Mouse (Mus musculus) ES-CJ7 (cell line): ENCODE measurements around the gene Trib2.
A peak's percentile ranks its signal among the peaks of the same experiment; 100 is the strongest.

Source experiments
- DNase-seq: peaks from one replicate; pipeline ENCODE4 v3.0.0; 2011; ENCODE audit warnings: low read depth, low spot score

Gene Trib2

DNA sequence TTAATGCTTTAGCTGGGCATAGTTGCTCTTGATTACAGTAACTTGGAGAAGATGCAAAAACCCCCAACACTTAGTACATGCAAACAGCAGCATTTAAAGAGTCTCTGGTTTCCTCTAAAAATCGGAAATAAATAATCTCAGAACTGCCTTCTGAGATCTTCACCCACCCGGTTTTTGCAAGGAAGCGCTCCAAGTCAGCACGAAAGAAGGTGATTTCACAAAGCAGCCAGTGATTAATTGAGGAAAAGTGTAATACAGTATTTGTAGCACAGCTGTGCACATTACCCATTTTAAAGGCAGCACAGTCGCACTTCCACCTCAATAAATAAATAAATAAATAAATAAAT lies 2.9 kb downstream of the Trib2 start:
- no peak for DNase-seq

DNA sequence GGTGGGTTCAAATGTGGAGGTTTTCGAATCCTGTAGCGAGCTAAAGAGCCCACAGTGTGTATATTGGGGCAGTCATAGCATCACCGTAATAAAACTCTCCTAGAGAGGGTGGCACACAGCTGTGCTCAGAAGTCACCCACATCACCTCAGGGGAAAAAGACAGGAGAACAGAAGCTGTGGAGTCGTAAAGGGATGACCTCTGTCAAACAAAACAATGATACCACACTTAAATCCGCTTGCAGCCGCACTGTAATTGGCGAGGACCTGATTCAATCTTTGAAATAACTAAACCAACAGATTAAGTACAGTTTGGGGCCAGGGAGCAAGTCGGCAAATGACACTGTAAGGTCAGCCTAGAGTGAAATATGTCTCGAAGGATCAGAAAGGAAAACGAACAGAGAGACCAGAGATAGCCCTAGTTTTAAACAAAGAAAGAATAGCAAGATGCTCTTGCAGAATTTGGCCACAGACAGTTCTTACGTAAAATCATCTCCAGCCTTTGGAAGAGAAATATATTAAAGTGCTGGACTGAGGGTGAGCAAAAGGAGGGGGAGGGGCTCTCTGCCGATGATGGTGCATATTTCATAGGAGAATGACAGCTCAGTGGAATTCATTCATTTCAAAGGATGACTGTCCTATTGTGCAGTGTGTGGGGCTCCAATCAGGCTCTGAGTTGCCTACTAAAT lies 3.4 kb downstream of the Trib2 start:
- DNase-seq, result no peak

DNA sequence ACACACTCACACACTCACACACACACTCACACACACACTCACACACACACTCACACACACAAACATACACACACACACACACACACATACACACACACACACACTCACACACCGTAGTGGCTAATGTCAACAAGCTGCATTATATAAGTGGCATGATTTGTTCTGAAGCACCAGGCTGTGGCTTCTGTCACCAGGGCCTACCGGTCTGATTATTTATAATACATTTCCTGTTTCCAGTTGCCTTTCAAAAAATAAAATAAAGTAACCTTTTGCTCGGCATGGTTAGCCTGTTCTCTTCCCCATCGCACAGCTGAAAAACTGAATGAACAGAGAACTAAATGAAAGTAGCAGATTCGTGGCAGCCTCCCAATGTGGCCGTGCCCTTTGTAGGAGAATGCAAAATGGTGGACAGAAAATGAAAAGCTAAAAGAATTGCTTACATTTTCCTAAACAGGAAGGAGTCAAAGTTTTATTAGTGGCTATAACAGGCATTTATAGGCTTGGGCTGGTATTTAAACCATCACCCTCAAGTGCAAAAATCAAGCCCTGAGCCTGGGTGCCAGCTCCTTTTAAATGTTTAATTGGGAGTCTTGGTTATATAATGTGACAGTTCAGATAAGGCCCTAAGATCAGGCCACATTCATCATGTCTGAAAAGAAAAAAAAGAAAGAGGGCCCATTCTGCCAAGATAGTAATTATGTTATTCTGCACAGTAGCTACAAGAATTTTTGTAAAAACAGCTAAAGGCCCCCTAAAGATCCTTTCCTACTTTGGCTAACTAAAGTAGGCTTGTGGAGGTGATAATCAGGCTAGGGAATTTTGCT lies 4.4 kb downstream of the Trib2 start:
- no peak for DNase-seq

DNA sequence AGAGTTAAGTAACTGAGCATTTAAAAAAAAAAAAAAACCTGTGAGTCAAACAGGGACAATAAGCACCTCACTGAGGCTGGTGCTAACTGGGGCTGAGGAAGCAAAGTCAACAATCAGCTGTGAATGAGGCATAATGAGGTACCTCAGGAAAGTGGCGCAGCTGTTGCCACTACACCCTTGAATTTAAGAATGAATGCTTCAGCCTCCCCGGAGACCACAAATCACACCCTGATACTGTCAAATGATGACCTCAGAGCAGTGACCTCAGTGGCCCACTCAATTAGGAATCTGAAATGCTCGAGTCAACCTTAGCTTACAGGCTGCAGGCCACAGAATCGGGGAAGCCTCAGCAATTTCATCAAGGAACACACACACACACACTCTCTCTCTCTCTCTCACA lies 5.0 kb downstream of the Trib2 start:
- no peak for DNase-seq

DNA sequence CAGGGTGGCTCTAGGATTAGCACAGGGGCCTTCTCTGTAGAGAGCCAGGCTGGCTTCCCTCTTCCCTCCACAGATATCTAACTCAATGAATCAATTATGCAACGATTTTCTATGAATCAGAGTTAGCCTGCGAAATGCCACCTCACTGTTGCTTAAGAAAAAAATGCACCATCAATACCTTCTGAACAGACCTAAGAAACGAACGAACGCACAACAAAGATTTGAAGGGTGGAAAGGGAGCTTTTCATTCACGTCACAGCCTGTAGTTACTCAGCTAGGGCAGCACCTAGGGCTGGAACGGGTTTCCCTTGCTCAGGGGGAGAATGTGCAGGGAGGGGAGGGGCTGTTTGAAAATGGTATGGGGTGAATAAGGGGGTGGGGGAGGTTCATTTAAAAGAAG lies 5.8 kb downstream of the Trib2 start:
- DNase-seq, result no peak

DNA sequence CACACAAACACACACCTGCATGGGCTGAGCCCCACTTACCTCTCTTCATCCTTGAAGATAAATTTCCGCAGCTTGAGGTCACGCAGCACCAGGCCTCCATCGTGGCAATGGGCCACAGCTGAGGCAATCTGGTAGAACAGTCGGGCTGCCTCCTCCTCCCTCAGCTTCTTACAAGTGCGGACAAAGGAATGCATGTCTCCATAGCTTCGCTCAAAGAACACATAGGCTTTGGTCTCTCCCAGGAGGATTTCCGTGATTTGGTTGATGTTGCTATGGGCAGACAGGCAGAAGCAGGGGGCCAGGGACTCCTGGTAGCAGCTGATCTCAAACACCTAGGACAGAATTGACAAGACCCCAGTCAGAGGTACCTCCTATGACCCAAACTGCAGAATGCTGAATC lies 7.1 kb downstream of the Trib2 start:
- no peak for DNase-seq

DNA sequence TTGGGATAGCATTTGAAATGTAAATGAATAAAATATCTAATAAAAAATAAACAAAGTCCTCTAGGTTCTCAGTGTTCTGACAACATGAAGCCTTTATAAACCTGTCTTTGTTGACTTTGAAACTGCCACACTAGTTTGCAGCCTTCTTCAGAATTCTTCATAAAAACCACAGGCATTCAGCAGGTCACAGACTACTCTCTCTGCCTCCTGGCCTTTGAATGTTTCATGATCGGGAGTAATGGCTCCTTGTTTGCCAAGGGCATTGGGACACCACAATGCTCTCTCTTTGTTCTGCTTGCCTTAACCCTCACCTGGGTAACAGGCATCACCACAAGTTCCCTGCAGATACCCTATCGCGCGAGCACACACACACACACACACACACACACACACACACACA lies 7.5 kb downstream of the Trib2 start:
- no peak for DNase-seq

DNA sequence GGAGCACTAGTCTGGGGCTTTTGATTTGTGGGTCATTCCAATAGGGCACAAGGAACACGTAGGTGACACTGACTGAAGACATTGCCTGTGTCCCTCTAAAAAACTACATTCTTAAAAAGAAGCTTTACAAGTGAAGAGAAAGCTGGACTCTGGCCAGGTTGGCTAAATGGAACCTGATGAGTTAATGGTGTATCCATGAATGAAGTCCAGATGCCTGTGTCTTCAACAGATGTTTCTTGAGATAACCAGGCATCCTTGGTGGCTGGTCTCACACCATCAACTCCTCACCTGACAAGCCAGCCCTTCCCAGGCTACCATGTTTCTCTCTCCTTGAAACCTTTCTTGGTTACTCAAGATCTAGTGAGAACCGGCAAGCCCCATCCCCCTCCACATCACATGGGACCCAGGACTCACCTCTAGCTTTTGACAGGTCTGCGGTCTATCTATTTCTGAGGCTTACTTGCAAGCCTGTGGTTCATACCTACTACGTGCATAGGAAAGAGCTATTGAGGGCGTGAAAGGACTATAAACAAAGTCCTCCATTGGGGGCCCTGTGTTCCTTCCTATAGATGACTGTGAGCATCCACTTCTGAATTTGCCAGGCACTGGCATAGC lies 8.4 kb downstream of the Trib2 start:
- DNase-seq, result no peak

DNA sequence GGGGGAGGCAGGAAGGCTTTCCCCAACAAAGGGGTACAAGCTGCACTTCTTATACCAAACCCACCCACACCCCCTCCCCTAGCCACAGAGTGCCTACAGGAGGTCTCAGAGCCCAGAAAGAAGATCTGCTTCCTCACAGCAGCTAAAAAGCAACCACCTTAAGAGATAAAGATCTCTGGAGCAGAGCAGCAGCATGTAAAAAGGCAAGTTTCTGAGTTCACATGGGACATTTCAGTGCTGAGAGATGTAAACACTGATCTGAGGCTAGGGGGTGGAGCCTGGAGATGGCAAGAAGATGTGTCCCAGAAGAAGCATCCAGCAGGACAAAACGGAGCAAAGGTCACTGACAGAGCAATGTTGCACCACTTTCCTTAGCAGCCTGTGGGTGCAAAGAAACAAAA lies 11.8 kb downstream of the Trib2 start:
- DNase-seq, result no peak

DNA sequence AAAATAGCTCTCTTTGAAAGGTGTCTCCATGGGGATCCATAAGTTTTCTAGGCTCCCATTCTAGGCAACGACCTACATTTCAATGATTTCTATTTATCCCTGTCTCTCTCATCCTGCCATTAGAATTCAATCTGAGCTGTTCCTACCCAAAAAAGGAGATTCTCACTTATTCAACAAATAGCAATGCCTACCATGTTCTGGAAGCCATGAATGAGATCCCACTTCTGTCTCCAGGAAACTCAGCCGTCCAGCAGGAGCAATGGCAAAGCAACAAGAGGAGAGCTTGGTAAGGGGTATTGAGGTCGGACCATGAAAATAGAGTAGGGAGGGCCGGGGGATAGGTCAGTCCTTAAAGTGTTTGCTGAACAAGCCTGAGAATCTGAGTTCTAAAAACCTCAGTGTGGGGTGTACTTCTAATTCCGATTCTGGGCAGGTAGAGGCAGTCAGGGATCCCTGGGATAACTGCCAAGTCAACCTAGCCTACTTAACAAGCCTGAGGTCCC lies 12.7 kb downstream of the Trib2 start:
- DNase-seq, result no peak

DNA sequence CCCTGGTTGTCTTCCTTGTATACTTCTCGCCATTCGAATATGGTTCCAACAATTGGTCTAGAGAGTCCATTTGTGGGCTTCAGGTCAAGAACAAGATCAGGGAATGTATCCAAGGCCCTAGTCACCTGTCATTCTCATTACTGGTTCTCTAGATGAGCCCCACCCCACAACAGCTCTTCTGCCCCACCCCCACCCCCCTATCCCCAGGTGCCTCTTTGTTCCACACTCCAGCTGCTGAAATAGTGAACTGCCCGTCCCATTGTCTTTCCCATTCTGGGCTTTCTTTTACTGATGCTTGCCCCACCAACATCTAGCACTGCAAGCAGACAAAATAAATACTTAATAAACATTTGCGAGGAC lies 15.2 kb downstream of the Trib2 start:
- DNase-seq, result no peak

DNA sequence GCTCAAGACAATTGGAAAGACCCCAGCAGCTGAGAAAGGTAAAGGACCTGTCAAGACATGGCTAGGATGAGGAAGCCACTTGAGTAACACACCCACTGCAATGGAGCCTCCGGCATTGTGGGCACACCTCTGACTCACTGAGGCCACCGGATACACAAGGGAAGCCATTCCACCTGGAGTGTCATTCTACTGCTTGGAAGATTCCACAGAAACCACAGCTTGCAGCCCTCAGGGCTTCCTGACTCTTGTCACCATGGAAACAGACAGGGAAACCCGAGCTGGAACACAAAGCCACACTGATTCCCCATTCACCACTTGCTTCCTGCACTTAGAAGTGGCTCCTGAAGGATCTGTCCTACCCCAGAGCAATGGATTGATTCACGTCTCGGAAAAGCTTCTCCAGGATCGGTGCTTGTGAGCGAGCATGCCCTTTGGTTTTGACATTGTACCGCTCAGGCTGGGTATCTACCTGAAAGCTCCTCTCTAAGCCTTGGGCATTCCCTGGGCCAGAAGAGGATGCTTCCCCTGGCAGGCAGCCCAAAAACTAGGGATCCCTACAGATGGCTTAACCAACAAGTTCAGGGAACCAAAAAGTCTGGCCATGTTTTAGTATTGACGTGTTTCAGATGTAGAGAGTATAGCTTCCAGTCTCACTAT lies 15.7 kb downstream of the Trib2 start:
- peak; percentile 60 for DNase-seq

DNA sequence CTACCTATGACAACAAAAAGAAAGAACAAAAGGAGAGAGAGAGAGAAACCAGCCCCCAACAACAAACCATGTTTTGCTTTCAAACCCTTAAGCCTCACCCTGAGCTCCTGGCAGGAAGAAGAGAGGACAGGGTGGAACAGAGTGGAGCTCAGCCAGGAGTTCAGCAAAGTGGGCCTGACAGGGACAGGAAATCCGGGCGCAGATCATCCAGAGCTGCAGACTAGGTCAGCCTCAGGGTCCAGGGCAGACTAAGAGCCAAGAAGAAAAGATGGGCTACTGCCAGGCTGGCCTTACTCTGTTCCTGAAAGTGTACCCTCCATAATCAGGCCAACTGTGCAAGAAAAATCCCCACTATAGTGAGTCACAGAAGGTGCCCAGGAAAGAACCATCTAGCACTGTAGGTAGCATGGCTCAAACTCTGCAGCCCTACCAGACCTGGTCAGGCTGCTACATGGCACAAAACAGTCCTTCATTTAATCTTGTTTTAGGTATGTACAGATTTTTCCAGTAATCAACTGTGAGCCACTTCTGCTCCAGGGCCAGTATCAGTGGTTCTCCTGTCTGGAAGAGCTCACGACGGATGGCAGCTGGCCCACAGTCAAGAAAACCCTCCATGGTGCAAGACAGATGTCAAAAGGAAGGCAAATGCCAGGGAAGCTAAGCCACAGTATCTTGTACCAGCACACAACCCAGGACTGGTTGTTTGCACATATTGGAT lies 16.4 kb downstream of the Trib2 start:
- no peak for DNase-seq

DNA sequence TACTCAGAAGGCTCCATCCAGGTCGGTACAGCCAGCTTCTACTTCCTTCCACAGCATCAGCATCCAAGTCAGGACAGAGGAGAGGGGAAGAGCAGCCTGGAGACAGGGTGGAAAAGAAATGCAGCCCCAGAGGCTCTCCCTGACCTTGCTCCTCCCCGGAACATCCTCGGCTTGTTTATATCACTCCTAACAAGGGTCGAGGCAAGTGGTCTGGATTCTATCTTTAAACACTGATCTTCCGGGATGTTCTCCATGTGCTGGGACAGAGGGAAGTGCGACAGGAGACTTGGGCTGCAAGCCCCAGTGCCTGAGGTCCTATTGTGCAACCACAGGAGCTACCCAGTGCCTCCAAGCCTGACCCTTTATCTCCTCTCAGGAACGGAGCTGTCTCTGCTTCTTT lies 18.7 kb downstream of the Trib2 start:
- no peak for DNase-seq

DNA sequence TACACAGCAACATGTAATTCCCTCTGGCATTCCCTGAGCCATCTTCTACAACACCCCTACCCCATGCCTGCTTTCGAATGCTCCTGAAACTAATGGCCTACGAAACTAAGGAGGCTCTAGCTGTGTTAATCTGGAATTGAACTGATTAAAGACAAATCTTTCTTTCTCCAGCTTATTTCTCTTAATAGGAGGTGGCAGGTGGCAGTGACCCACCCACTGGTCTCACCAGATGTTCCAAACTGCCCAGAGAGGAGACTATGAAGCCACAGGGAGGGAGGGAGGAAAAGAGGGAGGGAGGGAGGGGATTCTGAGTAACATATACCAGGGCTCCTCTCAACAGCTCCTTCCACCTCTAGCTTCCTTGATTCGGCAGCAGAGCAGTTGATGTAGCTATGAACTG lies 20.8 kb downstream of the Trib2 start:
- DNase-seq, result no peak

DNA sequence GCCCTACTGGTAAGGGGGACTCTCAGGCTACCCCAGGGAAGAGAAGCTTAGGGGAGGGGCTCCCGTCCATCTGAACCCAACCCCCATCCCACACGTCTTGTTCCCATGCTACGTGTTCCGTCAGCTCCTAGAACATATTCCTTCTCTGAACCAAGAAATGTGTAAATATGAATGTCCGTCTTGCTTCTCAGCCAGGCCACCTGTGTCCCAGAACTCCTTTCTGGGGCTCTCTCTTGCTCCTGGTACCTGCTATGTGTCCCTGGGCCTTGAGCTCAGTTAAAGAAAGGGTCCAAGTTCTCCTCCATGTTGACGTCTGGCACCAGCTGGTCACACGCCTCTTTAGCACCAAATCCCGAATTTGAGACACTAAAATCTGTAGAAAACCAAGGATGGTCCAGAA lies 23.4 kb downstream of the Trib2 start:
- no peak for DNase-seq

DNA sequence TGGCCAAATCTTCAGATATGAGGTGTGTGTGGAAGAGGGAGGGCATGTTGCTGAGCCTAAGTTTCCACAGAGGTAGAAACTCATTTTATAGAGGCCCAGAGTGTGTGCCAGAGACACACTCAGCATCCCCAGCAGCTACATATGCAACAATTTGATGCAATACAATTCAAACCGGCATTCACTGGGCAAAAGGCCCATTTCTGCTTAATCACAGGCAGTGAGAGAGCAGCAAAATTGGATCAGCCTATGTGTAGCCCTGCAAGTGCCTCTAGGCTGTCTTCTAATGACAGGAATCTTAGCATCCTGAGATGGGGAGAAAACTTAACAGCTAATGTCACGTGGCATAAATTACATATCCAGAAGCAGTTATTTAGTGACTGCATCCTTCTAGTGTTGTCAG lies 26.5 kb downstream of the Trib2 start:
- DNase-seq, result no peak

DNA sequence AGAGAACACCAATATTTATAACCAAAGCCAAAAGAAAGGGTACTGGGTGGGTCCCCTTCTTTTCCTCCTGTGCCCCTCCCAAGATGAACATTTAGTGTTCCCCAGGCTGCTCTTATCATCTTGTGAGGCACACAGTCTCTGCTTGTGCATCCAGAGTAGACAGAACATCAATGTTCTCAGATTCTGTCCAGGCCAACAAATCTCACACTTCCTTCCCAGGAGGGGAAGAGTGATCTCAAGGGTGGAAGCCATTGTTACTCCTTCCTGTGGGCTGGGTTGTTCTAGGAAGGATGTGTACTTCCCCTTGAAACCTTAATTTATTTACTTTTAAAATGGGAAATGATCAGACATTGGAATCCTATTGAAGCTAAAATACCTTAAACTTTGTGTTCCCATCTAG lies 39.7 kb downstream of the Trib2 start:
- DNase-seq, result no peak

DNA sequence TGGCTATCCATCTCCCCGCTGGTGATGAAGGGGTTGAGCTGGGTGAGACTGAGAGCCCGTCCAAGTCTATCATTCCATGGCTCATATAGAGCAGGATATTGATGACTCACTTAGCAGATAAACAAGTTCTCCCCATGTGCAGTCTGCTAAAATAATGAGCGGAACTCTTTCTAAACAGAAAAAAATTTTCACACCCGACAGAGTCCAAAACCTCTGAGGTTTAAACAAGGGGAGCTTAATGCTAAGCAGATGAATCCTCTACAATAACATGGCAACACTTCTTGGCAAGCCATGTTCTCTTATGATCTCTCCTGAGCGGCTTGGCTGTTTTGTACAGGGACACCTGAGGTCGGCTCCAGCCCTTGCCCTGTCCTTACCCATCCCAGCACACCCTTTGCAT lies 45.0 kb downstream of the Trib2 start:
- DNase-seq, result no peak

DNA sequence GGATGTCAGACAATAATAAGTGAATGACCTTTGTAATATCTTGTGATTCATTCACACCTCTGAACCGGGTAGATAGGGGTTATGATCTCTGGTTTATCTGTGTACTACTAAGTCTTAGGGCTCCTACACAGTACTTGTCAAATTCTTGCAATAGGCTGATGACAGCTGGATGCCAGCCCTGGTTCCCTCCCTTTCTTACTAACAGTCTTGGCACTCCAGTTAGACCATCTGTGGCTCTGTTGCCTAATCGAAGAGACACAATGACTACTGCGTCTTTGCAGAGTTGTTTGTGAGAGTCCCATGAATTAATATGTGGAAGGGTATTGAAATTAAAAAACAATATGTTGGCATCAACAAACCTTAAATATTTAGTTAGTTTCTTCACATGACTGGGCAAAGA lies 48.2 kb downstream of the Trib2 start:
- DNase-seq, result no peak

DNA sequence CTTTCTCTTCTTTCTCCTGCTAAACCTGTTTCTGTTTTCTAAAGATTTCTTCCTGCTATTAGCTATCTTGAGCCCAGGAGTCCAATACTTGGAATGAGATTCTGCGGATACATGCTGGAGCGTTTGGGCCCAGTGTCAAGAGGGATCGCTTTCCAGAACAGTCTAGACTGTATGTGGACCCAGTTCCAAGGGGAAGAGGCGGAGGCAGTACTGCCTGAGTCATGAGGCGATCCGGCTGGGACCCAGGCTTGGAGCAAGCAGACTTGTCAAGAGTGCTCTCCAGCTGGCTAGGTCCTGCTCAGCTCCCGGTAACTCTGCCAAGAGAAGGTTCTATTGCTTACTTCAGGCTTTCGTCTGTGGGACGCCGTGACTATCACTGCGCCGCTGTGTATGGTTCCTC lies 50.7 kb downstream of the Trib2 start:
- DNase-seq, result no peak

DNA sequence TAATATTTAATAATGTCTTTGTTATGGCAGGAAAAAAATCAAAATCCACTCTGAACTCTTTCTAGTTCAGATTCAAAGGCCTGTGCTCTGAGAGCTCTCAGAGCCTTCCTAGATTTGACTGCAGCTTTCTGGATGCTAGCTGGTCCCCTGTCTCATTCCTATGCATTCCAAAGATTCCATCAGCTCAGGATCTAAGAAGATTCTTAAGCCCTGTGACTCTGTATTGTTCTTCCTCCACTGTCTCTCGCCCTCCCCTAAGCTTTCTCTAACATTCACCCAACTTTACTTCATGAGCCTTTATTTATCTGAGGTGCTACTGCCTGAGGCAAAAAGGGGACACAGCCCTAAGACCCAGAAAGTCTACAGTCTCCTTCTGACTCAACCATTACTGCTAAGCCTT lies 51.5 kb downstream of the Trib2 start:
- no peak for DNase-seq
